ENCODE assay signal across 9 mouse cellular contexts in the genomic region with DNA sequence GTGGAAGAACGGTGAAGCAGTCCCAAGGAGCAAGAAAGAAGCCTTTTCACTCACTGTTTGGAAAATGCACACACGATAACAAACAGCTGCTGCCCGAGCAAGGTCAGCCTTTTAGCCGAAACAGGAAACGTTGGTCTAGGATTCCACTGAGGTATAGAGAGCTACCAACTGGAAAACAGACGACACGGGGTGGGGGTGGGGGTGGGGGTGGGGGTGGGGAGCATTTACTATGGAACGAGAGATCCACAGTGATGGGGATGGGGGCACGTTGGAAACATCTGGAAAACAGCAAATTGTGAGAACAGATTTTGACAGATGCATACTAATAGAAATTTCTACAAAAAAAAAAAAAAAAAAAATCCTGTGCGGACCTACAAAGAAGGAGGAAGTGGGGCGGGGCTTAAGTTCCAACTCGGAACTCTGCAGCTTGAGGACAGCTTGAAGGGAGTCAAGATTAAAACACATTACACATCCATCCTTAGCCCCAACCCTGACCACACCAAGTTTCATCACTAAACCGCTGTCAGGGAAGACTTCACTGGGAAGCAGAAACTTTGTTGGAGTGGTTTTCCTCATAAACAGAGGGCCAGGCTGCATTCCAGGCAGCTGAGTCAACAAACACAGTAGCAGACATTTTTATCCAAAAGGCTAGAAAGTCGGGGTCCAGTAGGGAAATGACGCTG.
DNase-seq lines count a peak whose midpoint lies in the region; ATAC-seq lines count a peak whose summit lies in the region.
"Had no signal": no experiment of that assay in that cellular context is flagged by ENCODE, and none has a peak within 500 bp of the region (broad histone marks: within the 10 kb centered on the region; RNA-seq: fewer than 3 reads in every experiment).

No protein-coding gene starts in this region.

- no peaks in the 10 kb centered on the region for H3K27me3 ChIP-seq in embryonic facial prominence, embryonic 15.5 days
- H3K27me3 ChIP-seq in intestine, embryonic 15.5 days (replicated peaks), result no peaks in the 10 kb centered on the region
- H3K27me3 ChIP-seq: forebrain, embryonic 13.5 days had no signal

- WGBS in embryonic facial prominence, embryonic 15.5 days, result 32% methylated on average over 15 of the region's 15 CpGs
- 32% methylated on average over 15 of the region's 15 CpGs for WGBS in intestine, embryonic 15.5 days

- ATAC-seq in embryonic facial prominence, embryonic 15.5 days (ENCODE audit: insufficient number of reproducible peaks, low FRiP score, low TSS enrichment, low read depth), result peak; percentile 54; the same call in 1 of the 2 replicates
- peak; percentile 53; the same call in 1 of the 2 replicates for ATAC-seq in intestine, embryonic 15.5 days
- ATAC-seq: forebrain, embryonic 13.5 days had no signal

- peak; percentile 5 for DNase-seq in thymus, postnatal 14 days
- no peak for DNase-seq in thymus, postnatal 36 days
- DNase-seq in ovary, postnatal 10 days (ENCODE audit: low spot score), result no peak
- DNase-seq in neural tube, embryonic 10.5 days (ENCODE audit: extremely low spot score, low spot score), result no peak
- no peak for DNase-seq in right cerebral cortex, postnatal 36 days (ENCODE audit: low spot score in 2 of 2)
- DNase-seq: cerebellum, adult 11 months had no signal

- no peaks in the 10 kb centered on the region for H3K9me3 ChIP-seq in embryonic facial prominence, embryonic 15.5 days (replicated peaks)
- H3K9me3 ChIP-seq in intestine, embryonic 15.5 days, result no peaks in the 10 kb centered on the region
- H3K9me3 ChIP-seq: forebrain, embryonic 13.5 days had no signal

- no peaks in the 10 kb centered on the region for H3K4me1 ChIP-seq in embryonic facial prominence, embryonic 15.5 days
- H3K4me1 ChIP-seq in intestine, embryonic 15.5 days (replicated peaks), result no peaks in the 10 kb centered on the region
- H3K4me1 ChIP-seq: forebrain, embryonic 13.5 days had no signal

- H3K9ac ChIP-seq in embryonic facial prominence, embryonic 15.5 days, result no peak overlapping the region
- H3K9ac ChIP-seq in intestine, embryonic 15.5 days, result no peak overlapping the region
- H3K9ac ChIP-seq: forebrain, embryonic 13.5 days had no signal

- no peak overlapping the region for H3K27ac ChIP-seq in embryonic facial prominence, embryonic 15.5 days (replicated peaks)
- no peak overlapping the region for H3K27ac ChIP-seq in intestine, embryonic 15.5 days
- H3K27ac ChIP-seq: forebrain, embryonic 13.5 days had no signal

- H3K4me2 ChIP-seq in embryonic facial prominence, embryonic 15.5 days (replicated peaks), result no peak overlapping the region; the same call in 1 of the 2 replicates
- no peak overlapping the region for H3K4me2 ChIP-seq in intestine, embryonic 15.5 days (replicated peaks)
- H3K4me2 ChIP-seq: forebrain, embryonic 13.5 days had no signal

- H3K36me3 ChIP-seq in embryonic facial prominence, embryonic 15.5 days, result no peaks in the 10 kb centered on the region
- H3K36me3 ChIP-seq in intestine, embryonic 15.5 days, result no peaks in the 10 kb centered on the region

- no peak overlapping the region for H3K4me3 ChIP-seq in embryonic facial prominence, embryonic 15.5 days (replicated peaks)
- no peak overlapping the region for H3K4me3 ChIP-seq in intestine, embryonic 15.5 days (replicated peaks)
- H3K4me3 ChIP-seq: forebrain, embryonic 13.5 days had no signal
